Mouse (Mus musculus) C2C12 (cell line): Measurements from ENCODE around the gene Gm9844.

Experiments used
- CEBPB ChIP-seq: IDR thresholded peaks from one replicate; pipeline ENCODE4 v1.6.1; 2011; ENCODE audit warnings: low read depth, mild to moderate bottlenecking, control low read depth, moderate library complexity
- CTCF ChIP-seq: IDR thresholded peaks from one replicate; pipeline ENCODE4 v1.5.1; 2011; ENCODE audit not compliant: control insufficient read depth, insufficient read depth, insufficient read length
- MAX ChIP-seq: IDR thresholded peaks from one replicate; pipeline ENCODE4 v1.6.1; 2011; ENCODE audit warnings: mild to moderate bottlenecking, control low read depth
- MYOD1 ChIP-seq: IDR thresholded peaks from one replicate; pipeline ENCODE4 v1.6.1; 2011; ENCODE audit warnings: low read depth; ENCODE audit not compliant: control insufficient read depth, insufficient read length
- MYOG ChIP-seq: IDR thresholded peaks from one replicate; pipeline ENCODE4 v1.6.1; 2011; ENCODE audit not compliant: control insufficient read depth, insufficient read length; ENCODE audit errors: extremely low read depth
- USF1 ChIP-seq: IDR thresholded peaks from one replicate; pipeline ENCODE4 v1.6.1; 2011; ENCODE audit warnings: low read depth, mild to moderate bottlenecking, control low read depth, moderate library complexity

DNA sequence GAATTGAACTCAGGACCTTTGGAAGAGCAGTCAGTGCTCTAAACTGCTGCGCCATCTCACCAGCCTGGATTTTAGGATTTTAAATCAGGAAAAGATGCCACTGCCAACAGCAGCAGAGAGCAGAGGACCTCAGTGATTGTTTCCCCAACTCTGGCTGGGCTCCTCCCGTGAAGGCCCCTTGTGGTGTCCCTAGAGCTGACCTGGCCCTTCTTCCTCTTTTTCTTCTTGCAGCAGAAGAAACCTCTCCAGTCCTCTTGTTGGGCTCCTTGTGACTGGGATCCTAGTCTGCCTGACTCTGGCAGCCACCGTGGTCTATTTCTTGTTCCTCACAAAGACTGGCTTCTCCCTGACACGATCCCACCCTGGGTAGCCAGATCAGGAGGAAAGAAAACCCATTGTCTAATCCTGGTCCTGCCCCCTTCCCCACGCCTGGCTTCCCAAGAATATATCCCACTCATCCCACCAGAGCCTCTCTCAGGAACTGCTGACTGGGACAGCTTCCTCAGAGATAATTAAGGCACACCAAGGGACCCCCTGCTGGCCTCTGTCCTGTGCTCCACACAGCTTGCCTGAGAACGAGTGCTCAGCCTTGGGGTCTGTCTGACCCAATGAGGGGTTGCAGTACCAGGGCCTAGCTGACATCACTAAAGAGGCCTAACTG, 5.4 kb upstream of the Gm9844 start:
- TF ChIP-seq CTCF (no peak), MYOG (no peak), USF1 (no peak), MAX (no peak), MYOD1 (no peak), CEBPB (no peak)
